Mouse (Mus musculus): ENCODE measurements at regions not wholly inside any gene's neighbourhood (a gene's known extent, or its start where the extent isn't known, plus 50 kb on each side); places are given as distances from the start of the nearest gene placed in this dataset.

GRCm38 (mm10) chr1:155023324-155023723 is 76.1 kb downstream of the Ier5 start:
- no peaks in the 10 kb centered on the region for H3K36me3 ChIP-seq (ENCODE audit: control insufficient read depth, insufficient read depth, low read length)
- H3K27ac ChIP-seq, result no peak overlapping the region
- peaks cover 2% of the 10 kb centered on the region for H3K4me1 ChIP-seq (ENCODE audit: control insufficient read depth, insufficient read depth, low read length)
- TF ChIP-seq EP300 (IDR thresholded peaks at IDR 0.05; ENCODE audit: insufficient read depth, low read depth, low read length), result no peak
- TF ChIP-seq POLR2A (IDR thresholded peaks at IDR 0.05; ENCODE audit: insufficient read depth, low read depth, low read length), result no peak
- no peak for TF ChIP-seq CTCF (IDR thresholded peaks at IDR 0.05)
- intact Hi-C loops (cut with DNase I), result no loop called here
- H3K79me2 ChIP-seq (replicated peaks; ENCODE audit: control insufficient read depth, insufficient read depth, low read length), result no peaks in the 10 kb centered on the region
- no peak overlapping the region for H3K9ac ChIP-seq (ENCODE audit: low read depth, low read length)
- DNase-seq, result no peak
- H3K4me3 ChIP-seq, result no peak overlapping the region
- WGBS, result 83% methylated on average over 11 of the region's 11 CpGs
- H3K27me3 ChIP-seq (ENCODE audit: control insufficient read depth, insufficient read depth, low read length), result no peaks in the 10 kb centered on the region

GRCm38 (mm10) chr1:155015669-155016068 is 83.8 kb downstream of the Ier5 start:
- Histone ChIP-seq H3K36me3 (ENCODE audit: control insufficient read depth, insufficient read depth, low read length) (no peaks in the 10 kb centered on the region), H3K27me3 (ENCODE audit: control insufficient read depth, insufficient read depth, low read length) (no peaks in the 10 kb centered on the region), H3K4me1 (ENCODE audit: control insufficient read depth, insufficient read depth, low read length) (no peaks in the 10 kb centered on the region), H3K79me2 (replicated peaks; ENCODE audit: control insufficient read depth, insufficient read depth, low read length) (no peaks in the 10 kb centered on the region), H3K4me3 (no peak overlapping the region), H3K27ac (no peak overlapping the region), H3K9ac (ENCODE audit: low read depth, low read length) (no peak overlapping the region)
- intact Hi-C loops (cut with DNase I), result no loop called here
- no peak for DNase-seq
- no peak for TF ChIP-seq CTCF (IDR thresholded peaks at IDR 0.05)
- WGBS, result 95% methylated on average over 3 of the region's 3 CpGs

- 92% methylated on average over 3 of the region's 3 CpGs for WGBS
- TF ChIP-seq EP300 (IDR thresholded peaks at IDR 0.05; ENCODE audit: insufficient read depth, low read depth, low read length) (no peak), POLR2A (IDR thresholded peaks at IDR 0.05; ENCODE audit: insufficient read depth, low read depth, low read length) (no peak), CTCF (IDR thresholded peaks at IDR 0.05) (no peak)
- Histone ChIP-seq H3K9ac (ENCODE audit: low read depth, low read length) (no peak overlapping the region), H3K79me2 (replicated peaks; ENCODE audit: control insufficient read depth, insufficient read depth, low read length) (no peaks in the 10 kb centered on the region), H3K36me3 (ENCODE audit: control insufficient read depth, insufficient read depth, low read length) (no peaks in the 10 kb centered on the region), H3K27ac (no peak overlapping the region), H3K4me3 (no peak overlapping the region), H3K27me3 (ENCODE audit: control insufficient read depth, insufficient read depth, low read length) (no peaks in the 10 kb centered on the region), H3K4me1 (ENCODE audit: control insufficient read depth, insufficient read depth, low read length) (no peaks in the 10 kb centered on the region)
- intact Hi-C loops (cut with DNase I), result no loop called here
- DNase-seq, result no peak
Measured at GRCm38 (mm10) chr1:155014944-155015343, 84.5 kb downstream of the Ier5 start.

- intact Hi-C loops (cut with DNase I), result no loop called here
- TF ChIP-seq EP300 (IDR thresholded peaks at IDR 0.05; ENCODE audit: insufficient read depth, low read depth, low read length) (no peak), CTCF (IDR thresholded peaks at IDR 0.05) (no peak), POLR2A (IDR thresholded peaks at IDR 0.05; ENCODE audit: insufficient read depth, low read depth, low read length) (no peak)
- Histone ChIP-seq H3K36me3 (ENCODE audit: control insufficient read depth, insufficient read depth, low read length) (no peaks in the 10 kb centered on the region), H3K79me2 (replicated peaks; ENCODE audit: control insufficient read depth, insufficient read depth, low read length) (no peaks in the 10 kb centered on the region), H3K4me3 (no peak overlapping the region), H3K27ac (no peak overlapping the region), H3K27me3 (ENCODE audit: control insufficient read depth, insufficient read depth, low read length) (no peaks in the 10 kb centered on the region), H3K9ac (ENCODE audit: low read depth, low read length) (no peak overlapping the region), H3K4me1 (ENCODE audit: control insufficient read depth, insufficient read depth, low read length) (no peaks in the 10 kb centered on the region)
- 32% methylated on average over 4 of the region's 4 CpGs for WGBS
- DNase-seq, result peak in 1 of 2 experiments; percentile 6
Measured at GRCm38 (mm10) chr1:155013784-155014183, 85.7 kb downstream of the Ier5 start.

- Histone ChIP-seq H3K27ac (no peak overlapping the region), H3K4me3 (no peak overlapping the region), H3K36me3 (ENCODE audit: control insufficient read depth, insufficient read depth, low read length) (no peaks in the 10 kb centered on the region), H3K79me2 (replicated peaks; ENCODE audit: control insufficient read depth, insufficient read depth, low read length) (no peaks in the 10 kb centered on the region), H3K4me1 (ENCODE audit: control insufficient read depth, insufficient read depth, low read length) (no peaks in the 10 kb centered on the region), H3K9ac (ENCODE audit: low read depth, low read length) (no peak overlapping the region), H3K27me3 (ENCODE audit: control insufficient read depth, insufficient read depth, low read length) (no peaks in the 10 kb centered on the region)
- intact Hi-C loops (cut with DNase I), result no loop called here
- DNase-seq, result peak in 1 of 2 experiments; percentile 15
- WGBS, result 34% methylated on average over 4 of the region's 4 CpGs
- no peak for TF ChIP-seq POLR2A (IDR thresholded peaks at IDR 0.05; ENCODE audit: insufficient read depth, low read depth, low read length)
- no peak for TF ChIP-seq EP300 (IDR thresholded peaks at IDR 0.05; ENCODE audit: insufficient read depth, low read depth, low read length)
- no peak for TF ChIP-seq CTCF (IDR thresholded peaks at IDR 0.05)
Measured at GRCm38 (mm10) chr1:155013361-155013760, 86.1 kb downstream of the Ier5 start.

GRCm38 (mm10) chr1:155006539-155007486 is 92.6 kb downstream of the Ier5 start:
- Histone ChIP-seq H3K9ac (ENCODE audit: low read depth, low read length) (no peak overlapping the region), H3K27ac (no peak overlapping the region), H3K79me2 (replicated peaks; ENCODE audit: control insufficient read depth, insufficient read depth, low read length) (no peaks in the 10 kb centered on the region), H3K4me1 (ENCODE audit: control insufficient read depth, insufficient read depth, low read length) (no peaks in the 10 kb centered on the region), H3K36me3 (ENCODE audit: control insufficient read depth, insufficient read depth, low read length) (no peaks in the 10 kb centered on the region), H3K27me3 (ENCODE audit: control insufficient read depth, insufficient read depth, low read length) (no peaks in the 10 kb centered on the region), H3K4me3 (no peak overlapping the region)
- DNase-seq, result peak; percentile 83 to 89
- 17% methylated on average over 16 of the region's 16 CpGs for WGBS
- intact Hi-C loops (cut with DNase I), result loop anchor here (1.0 to 10.0 kb wide), 3 partner anchors 122 to 725 kb away; partner anchors contain the start of gene Cacna1e
- TF ChIP-seq EP300 (IDR thresholded peaks at IDR 0.05; ENCODE audit: insufficient read depth, low read depth, low read length) (peak; percentile 86), CTCF (IDR thresholded peaks at IDR 0.05) (no peak; the same call in 1 of the 2 replicates)

Data from heart, adult 2 months (tissue).